Mouse (Mus musculus) liver, postnatal 0 days (tissue): ENCODE measurements around the gene Ywhae.

ENCODE experiments used
- CTCF ChIP-seq: sonication (generic); IDR thresholded peaks from 2 replicates; pipeline ENCODE4 v1.5.1; 2016; ENCODE audit warnings: antibody characterized with exemption, low read depth
- EP300 ChIP-seq: IDR thresholded peaks from 2 replicates; pipeline ENCODE4 v1.6.1; 2016; ENCODE audit warnings: antibody characterized with exemption, low read depth, mild to moderate bottlenecking

DNA sequence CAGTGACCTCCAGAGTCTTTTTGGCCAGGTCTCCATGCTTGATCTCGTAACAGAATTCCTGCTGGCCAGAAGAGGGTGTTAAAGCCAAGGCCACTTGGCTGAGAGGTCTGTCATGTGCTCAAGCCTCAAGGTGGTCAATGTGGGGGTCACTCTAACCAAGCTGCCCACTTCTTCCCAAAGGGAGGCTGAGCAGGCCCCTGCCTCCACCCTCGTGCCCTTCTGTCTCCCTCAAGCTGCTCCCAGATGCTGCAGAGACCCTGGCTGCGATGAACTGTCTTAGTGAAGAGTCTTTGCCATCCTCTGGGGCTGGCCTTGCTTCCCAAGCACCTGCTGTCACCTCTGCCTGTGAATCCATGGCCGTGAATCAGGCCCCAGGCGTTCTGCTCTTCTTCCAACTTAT, 39.9 kb downstream of the Ywhae start:
- TF ChIP-seq CTCF (no peak), EP300 (no peak)
